Mouse (Mus musculus) retina, embryonic 14.5 days (tissue): ENCODE data around the gene Timm50.

Experiments used
- DNase-seq: peaks from one replicate; pipeline ENCODE4 v3.0.0-alpha.2; 2015; ENCODE audit warnings: low spot score

The Timm50 gene

GRCm38 (mm10) chr7:28311926-28312543 lies at the start of gene Timm50:
Gene Timm50 (minus strand): TSS chr7:28312072.
- DNase-seq, result peak; percentile 99

GRCm38 (mm10) chr7:28360291-28360690 lies 48.4 kb upstream of the Timm50 start:
- DNase-seq, result no peak

GRCm38 (mm10) chr7:28359854-28360253 lies 48.0 kb upstream of the Timm50 start:
- no peak for DNase-seq

- DNase-seq, result no peak
These were observed 46.6 kb upstream of the Timm50 start for GRCm38 (mm10) chr7:28358431-28358830.

DNA sequence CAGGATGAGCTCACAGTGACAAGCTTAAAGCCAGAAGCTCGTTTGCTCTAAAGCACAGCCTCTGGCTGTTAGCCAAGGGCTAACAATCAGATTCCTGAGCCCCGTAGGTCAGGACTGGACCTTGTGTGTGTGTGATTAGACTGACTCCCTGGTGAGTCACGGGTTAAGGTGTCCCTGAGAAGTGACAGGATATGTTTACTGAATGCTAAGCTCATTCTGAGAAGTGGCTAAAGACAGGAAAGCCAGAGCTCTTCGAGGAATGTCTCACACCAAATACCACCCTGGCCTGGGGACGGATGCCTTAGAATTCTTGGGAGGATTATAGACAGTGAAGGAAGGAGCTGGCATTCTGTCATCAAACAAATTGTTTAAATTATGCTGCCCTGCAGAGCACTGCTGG lies 46.1 kb upstream of the Timm50 start:
- peak; percentile 5 for DNase-seq

- peak; percentile 13 for DNase-seq
These were observed 45.1 kb upstream of the Timm50 start for GRCm38 (mm10) chr7:28356981-28357380.

- no peak for DNase-seq
These were observed 43.3 kb upstream of the Timm50 start for GRCm38 (mm10) chr7:28355221-28355620.

DNA sequence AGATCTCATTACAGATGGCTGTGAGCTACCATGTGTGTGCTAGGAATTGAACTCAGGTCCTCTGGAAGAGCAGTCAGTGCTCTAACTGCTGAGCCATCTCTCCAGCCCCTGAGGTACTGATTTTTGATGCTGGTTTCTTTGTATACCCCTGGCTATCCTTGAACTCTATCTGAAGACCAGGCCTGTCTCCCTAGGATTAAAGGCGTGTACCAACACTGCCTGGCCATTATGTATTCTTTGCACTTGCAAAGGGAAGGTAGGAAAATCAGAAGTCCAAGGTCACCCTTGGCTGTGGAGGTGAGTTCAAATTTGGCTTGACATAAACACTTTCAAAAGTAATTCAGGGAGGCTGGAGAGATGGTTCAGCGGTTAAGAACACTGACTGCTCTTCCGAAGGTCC lies 42.7 kb upstream of the Timm50 start:
- DNase-seq, result no peak

GRCm38 (mm10) chr7:28354113-28354581 lies 42.3 kb upstream of the Timm50 start:
- DNase-seq, result no peak

- no peak for DNase-seq
These were observed 41.4 kb upstream of the Timm50 start for GRCm38 (mm10) chr7:28353267-28353666.

DNA sequence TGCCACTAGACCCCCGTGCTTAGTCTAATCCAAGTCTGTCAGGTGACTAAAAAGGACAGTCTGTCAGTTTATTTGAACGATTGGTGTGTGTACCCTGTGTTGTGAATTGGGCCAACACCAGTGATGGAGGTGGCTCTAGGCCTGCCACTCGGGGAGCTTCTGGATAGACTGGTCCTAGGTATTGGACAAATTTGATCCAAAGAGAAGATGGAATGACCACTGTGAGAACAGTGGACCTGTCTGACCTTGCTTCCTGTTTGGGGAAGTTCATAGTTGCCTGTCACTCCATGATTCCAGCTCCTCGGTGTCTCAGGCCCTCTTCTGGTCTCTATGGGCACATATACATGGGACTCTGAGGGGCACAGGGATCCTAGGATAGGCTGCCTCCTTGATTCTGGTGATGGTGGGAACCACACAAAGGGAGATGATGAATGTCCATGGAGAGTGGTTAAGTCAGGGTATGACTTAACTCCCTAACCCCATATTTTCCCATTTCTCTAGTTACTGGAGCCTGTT lies 39.9 kb upstream of the Timm50 start:
- no peak for DNase-seq

- DNase-seq, result peak; percentile 99
These were observed 38.4 kb upstream of the Timm50 start, which contains the start of gene Rps16 for GRCm38 (mm10) chr7:28350155-28350883. Gene Rps16 (plus strand): TSS chr7:28350652.

DNA sequence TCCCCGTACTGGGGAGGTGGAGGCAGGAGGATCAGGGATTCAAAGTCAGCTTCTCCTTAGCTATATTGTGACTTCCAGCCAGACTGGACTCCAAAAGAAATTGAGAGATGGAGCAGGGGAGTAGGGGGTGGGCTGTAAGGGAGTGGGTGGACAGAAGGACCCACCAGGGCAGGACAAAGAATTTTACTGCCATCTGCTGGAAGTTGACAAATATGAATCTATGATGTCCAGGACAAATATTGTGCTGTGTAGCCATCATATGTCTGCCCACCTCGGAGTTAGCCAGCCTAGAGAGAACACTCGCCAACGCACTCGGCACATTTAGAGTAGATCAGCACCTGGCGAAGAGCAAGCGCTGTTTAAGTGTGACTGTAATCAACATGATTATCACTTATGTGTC lies 36.7 kb upstream of the Timm50 start:
- DNase-seq, result peak; percentile 65

DNA sequence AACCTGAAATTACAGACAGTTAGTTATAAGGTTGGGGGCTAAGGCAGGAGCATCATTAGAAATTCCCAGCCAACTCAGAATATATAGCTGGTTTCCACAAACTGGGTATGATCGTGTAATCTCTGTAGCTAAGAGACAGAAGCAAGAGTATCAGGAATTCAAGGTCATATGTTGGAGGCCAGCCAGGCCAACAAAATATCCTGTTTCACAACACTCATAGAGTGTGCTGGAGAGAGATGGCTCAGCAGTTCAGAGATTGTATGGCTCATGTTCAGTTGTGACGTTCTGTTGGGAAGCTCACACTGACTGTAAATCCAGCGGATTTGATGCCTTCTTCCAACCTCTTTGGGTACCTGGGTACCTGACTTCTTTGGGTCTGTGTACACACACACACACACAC lies 35.9 kb upstream of the Timm50 start:
- no peak for DNase-seq

- peak; percentile 89 for DNase-seq
These were observed 32.8 kb upstream of the Timm50 start for GRCm38 (mm10) chr7:28344637-28345036.

DNA sequence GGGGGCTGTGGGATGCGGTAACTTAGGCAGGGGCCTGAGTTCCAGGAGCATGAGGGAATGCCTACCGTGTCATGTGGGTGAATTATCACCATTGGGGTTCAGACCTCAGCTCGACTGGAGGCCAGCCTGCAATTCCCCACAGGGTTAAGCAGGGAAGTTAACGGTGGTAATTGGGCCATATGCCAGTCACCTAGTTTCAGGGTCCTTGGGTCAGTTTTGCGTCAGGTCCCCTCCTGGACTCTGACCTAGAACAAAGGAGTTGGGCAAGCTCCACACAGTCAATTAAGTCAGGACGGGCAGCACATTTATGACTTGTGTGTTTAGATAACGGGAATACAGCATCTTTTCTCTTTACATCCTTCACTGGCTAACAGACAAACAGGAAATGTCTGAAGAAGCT lies 29.5 kb upstream of the Timm50 start:
- DNase-seq, result no peak

DNA sequence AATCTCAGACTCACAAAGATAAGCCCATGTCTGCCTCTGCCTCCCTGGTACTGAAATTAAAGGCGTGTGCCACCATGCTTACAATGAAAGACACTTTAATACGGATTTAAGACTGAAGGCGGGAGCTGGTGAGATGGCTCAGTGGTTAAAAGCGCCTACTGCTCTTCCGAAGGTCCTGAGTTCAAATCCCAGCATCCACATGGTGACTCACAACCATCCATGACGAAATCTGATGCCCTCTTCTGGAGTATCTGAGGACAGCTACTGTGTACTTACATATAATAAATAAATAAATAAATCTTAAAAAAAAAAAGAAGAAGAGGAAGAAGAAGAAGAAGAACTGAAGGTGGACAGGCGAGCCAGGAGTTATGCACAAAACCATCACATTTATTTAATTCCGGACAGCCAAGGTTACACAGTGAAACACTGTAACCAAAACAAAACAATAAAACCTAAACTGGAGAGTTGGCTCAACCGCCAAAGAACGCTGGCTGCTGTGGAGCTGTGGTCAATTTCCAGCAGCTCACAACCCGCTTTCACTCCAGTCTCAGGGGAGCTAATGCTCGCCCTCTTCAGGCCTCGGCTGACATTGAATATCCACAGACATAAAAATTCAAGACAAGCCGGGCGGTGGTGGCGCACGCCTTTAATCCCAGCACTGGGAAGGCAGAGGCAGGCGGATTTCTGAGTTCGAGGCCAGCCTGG lies 27.5 kb upstream of the Timm50 start:
- peak; percentile 59 for DNase-seq

GRCm38 (mm10) chr7:28338108-28338998 lies 26.5 kb upstream of the Timm50 start, which contains the start of gene Supt5:
Gene Supt5 (minus strand): TSS chr7:28338746.
- peak; percentile 99 for DNase-seq

DNA sequence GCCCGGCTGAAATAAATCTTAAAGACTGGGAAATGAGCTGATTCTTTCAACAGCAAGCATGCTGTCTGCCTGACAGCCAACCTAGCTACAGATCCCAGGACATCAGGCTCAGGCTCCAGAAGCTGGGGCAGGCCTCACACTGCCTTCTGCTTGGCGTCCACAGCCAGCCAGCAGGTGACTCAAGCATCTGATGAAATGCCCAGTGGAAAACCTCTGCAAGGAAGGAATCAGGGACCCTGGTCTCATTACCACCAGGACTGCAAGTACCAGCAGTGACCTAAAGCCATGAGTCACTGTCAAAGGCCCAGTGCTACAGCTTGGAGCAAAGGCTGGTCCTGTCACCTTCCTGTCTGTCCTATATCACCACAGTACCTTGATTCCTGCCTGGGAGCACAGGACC lies 23.6 kb upstream of the Timm50 start:
- DNase-seq, result no peak

DNA sequence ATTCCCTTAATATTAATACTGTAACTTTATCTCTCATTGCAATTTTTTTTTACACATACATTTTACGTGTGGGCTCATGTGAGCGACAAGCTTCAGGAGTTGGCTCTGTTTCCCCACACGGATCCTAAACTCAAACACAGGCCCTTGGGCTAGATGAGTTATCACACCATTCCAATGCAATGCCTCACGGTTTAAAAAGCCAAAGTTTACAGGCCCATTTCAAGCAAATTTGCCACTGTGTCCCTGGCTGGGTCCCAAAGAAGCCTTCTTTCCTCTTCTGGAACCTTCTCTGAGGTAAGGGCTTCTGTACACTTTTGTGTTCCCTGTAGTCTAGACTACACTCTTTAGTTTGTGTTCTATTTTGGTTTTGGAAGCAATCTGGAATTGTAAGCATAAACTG lies 22.7 kb upstream of the Timm50 start:
- DNase-seq, result no peak

- DNase-seq, result no peak
These were observed 16.4 kb upstream of the Timm50 start for GRCm38 (mm10) chr7:28328260-28328659.

DNA sequence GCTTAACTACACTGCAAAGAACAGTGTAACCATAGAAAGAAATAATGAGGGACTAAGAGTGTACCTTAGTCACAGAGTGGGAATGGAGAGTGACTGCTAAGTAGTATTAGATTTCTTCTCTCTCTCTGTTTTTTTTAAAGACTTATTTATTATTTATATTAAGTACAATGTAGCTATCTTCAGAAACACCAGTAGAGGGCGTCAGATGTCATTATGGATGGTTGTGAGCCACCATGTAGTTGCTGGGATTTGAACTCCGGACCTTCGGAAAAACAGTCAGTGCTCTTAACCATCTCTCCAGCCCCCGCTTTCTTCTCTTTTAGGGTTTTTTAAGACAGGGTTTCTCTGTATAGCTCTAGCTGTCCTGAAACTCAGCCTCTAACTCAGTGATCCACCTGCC lies 14.6 kb upstream of the Timm50 start:
- peak; percentile 31 for DNase-seq
